Comparison of ENCODE assay signal across 7 mouse cellular contexts in the genomic region with DNA sequence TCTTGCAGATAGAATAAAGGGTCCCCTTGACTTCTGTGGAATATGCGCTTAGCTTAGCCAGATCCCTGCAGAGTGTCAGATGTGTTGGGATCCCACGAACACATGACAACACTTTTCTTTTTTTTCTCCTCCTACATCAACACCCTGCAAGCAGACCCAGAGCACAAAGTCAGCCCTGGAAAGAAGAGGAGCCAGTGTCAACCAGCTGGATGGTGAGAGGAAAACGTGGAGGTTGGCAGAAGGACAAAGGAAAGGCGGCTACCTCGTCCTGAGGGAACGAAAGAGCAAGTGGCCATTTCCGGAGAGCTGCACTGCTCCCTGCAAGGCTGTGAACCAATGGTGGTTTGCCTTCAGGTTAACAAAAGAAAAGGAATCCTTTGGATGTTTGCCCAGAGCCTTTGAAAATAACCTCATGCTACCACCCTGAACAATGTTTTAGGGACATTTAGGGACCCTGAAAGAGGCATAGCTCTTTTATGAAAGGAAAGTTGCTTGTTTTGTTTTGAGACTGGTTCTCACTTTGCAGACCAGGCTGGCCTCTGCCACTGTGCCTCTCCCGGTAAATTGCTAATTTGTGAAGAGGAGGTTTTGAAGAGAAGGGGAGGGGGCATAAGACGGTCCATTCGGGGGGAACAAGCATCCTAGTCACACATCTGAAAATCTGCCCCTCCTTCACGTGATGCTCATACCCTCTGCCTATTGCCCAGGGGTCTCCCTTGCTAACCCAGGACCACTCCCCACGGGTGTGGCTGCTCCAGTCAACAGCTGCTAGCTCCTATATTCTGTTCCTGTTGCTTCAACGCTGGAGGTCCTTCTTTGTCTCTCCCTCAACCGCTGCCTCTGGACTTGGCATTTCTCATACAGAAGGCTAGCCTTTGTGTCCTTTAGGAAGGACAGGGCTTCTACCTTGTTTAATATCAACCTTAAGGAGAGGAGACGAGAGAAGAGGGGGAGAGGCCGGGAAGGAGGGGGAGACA. TPM values are rescaled to one million over a fixed set of nuclear protein-coding genes. Genes with fewer than 3 reads are reported as not detected.
DNase-seq lines count a peak whose midpoint lies in the region; ATAC-seq lines count a peak whose summit lies in the region.

No protein-coding gene starts in this region.

- peak overlapping the region; percentile 21 for H3K4me2 ChIP-seq in embryonic facial prominence, embryonic 11.5 days (ENCODE audit: low read depth, low read length)
- peak overlapping the region; percentile 80 for H3K4me2 ChIP-seq in liver, embryonic 11.5 days

- DNase-seq in 3T3-L1 (ENCODE audit: low read depth, low spot score) = peak; percentile 71
- peak; percentile 46 for DNase-seq in Muller cell, postnatal 12 days (ENCODE audit: inconsistent ontology term)
- peak; percentile 31 for DNase-seq in embryonic facial prominence, embryonic 11.5 days (ENCODE audit: low spot score)
- peak; percentile 28 to 49 for DNase-seq in heart, postnatal 36 days
- no peak for DNase-seq in liver, embryonic 11.5 days (ENCODE audit: low spot score)
- peak; percentile 50 for DNase-seq in retina, embryonic 14.5 days (ENCODE audit: low spot score)

- peak overlapping the region; percentile 10 for H3K9ac ChIP-seq in embryonic facial prominence, embryonic 11.5 days (replicated peaks; ENCODE audit: low read length)
- no peak overlapping the region; the same call in 1 of the 2 replicates for H3K9ac ChIP-seq in liver, embryonic 11.5 days (ENCODE audit: low read depth, low read length)

- H3K36me3 ChIP-seq in embryonic facial prominence, embryonic 11.5 days (replicated peaks; ENCODE audit: control insufficient read depth, insufficient read depth, low read depth, low read length) = no peaks in the 10 kb centered on the region
- no peaks in the 10 kb centered on the region for H3K36me3 ChIP-seq in liver, embryonic 11.5 days (ENCODE audit: control insufficient read depth, insufficient read depth, low read length)

- H3K9me3 ChIP-seq in embryonic facial prominence, embryonic 11.5 days (replicated peaks; ENCODE audit: control insufficient read depth, low read length) = no peaks in the 10 kb centered on the region
- no peaks in the 10 kb centered on the region for H3K9me3 ChIP-seq in liver, embryonic 11.5 days (ENCODE audit: control insufficient read depth, low read length)

- H3K4me3 ChIP-seq in embryonic facial prominence, embryonic 11.5 days (ENCODE audit: low read depth, low read length) = no peak overlapping the region
- H3K4me3 ChIP-seq in liver, embryonic 11.5 days (ENCODE audit: low read depth, low read length) = no peak overlapping the region

- H3K27me3 ChIP-seq in embryonic facial prominence, embryonic 11.5 days (ENCODE audit: control insufficient read depth, insufficient read depth, low read length) = no peaks in the 10 kb centered on the region
- no peaks in the 10 kb centered on the region for H3K27me3 ChIP-seq in liver, embryonic 11.5 days (replicated peaks; ENCODE audit: control insufficient read depth, insufficient read depth, low read length)

- ATAC-seq in embryonic facial prominence, embryonic 11.5 days (replicated peaks; ENCODE audit: insufficient number of reproducible peaks, low FRiP score, low TSS enrichment, low read depth) = peak; percentile 54
- no peak for ATAC-seq in liver, embryonic 11.5 days (replicated peaks; ENCODE audit: low FRiP score)
- no peak for ATAC-seq in erythroid progenitor cell, adult 5-6 weeks (replicated peaks; ENCODE audit: low FRiP score, poor library complexity, severe bottlenecking)

- 10% methylated on average over 16 of the region's 16 CpGs for WGBS in embryonic facial prominence, embryonic 11.5 days
- 28% methylated on average over 16 of the region's 16 CpGs for WGBS in liver, embryonic 11.5 days

- intact Hi-C loops in heart, postnatal 36 days (cut with DNase I) = loop anchor here (1.0 to 5.0 kb wide), 6 partner anchors 27 to 574 kb away; no protein-coding TSS in a partner anchor

- H3K4me1 ChIP-seq in embryonic facial prominence, embryonic 11.5 days (ENCODE audit: control insufficient read depth, insufficient read depth, low read length) = no peaks in the 10 kb centered on the region; the same call in 1 of the 2 replicates
- H3K4me1 ChIP-seq in liver, embryonic 11.5 days (replicated peaks; ENCODE audit: control insufficient read depth, insufficient read depth, low read length) = peaks cover 16% of the 10 kb centered on the region

- H3K27ac ChIP-seq in embryonic facial prominence, embryonic 11.5 days (replicated peaks; ENCODE audit: low read depth, low read length) = peak overlapping the region; percentile 60
- H3K27ac ChIP-seq in liver, embryonic 11.5 days (ENCODE audit: low read depth, low read length) = peak overlapping the region; percentile 5; the same call in 1 of the 2 replicates

RNA-seq across cellular contexts. Expression of gene Ndufb4, which starts 29.2 kb away (rescaled TPM):
- 56.3 and 59.0 TPM in 2 replicates for polyA plus RNA-seq in embryonic facial prominence, embryonic 11.5 days (2014; fragmentation: Nextera tagmentation; extraction: Ambion mirVana)
- total RNA-seq in heart, postnatal 36 days (2021) = 100 to 1,000 TPM; 164 to 183 TPM
- polyA plus RNA-seq in liver, embryonic 11.5 days (2014; fragmentation: Nextera tagmentation; extraction: Ambion mirVana) = 67.6 and 72.2 TPM in 2 replicates
- total RNA-seq in erythroid progenitor cell, adult 5-6 weeks (2015; ENCODE audit: low replicate concordance) = 10.5 and 28.9 TPM in 2 replicates
- 5.6 and 26.3 TPM in 2 replicates for total RNA-seq in erythroid progenitor cell, adult 5-6 weeks (2017; ENCODE audit: low replicate concordance)

Comparison
In these comparisons a context has a peak if more than half of its experiments do, and no peak if none do; other contexts are left out.
1. RNA of gene Ndufb4, which starts 29.2 kb away (total RNA-seq): 164 to 183 TPM in heart, postnatal 36 days; 5.6 to 28.9 TPM in erythroid progenitor cell, adult 5-6 weeks; every median in the first group is over 4 times any median in the second.